Comparison of ENCODE assay signal across 23 mouse cellular contexts in genomic region chr12:102345031-102345815, GRCm38 (mm10).
DNase-seq lines count a peak whose midpoint lies in the region; ATAC-seq and TF ChIP-seq lines count a peak whose summit lies in the region.
"Had no signal": no experiment of that assay in that cellular context is flagged by ENCODE, and none has a peak within 500 bp of the region (broad histone marks: within the 10 kb centered on the region; RNA-seq: fewer than 3 reads in every experiment).

No protein-coding gene starts in this region.

- H3K9ac ChIP-seq in lung, embryonic 14.5 days = no peak overlapping the region
- H3K9ac ChIP-seq: forebrain, embryonic 15.5 days; hindbrain, embryonic 13.5 days; liver, embryonic 12.5 days had no signal

- peak; percentile 26 for DNase-seq in embryo, embryonic 11 days
- no peak for DNase-seq in embryo, embryonic 10 days (ENCODE audit: low spot score)
- peak; percentile 29 for DNase-seq in lung, embryonic 14.5 days
- DNase-seq in lung, postnatal 4 days = no peak
- DNase-seq in forelimb bud, embryonic 11.5 days (ENCODE audit: low read depth, low spot score) = peak; percentile 66
- no peak for DNase-seq in ovary, postnatal 36 days (ENCODE audit: low spot score)
- DNase-seq in right cerebral cortex, postnatal 4 days = no peak
- DNase-seq: adrenal gland, postnatal 25 days; cerebellum, adult 11 months; cerebellum, adult 9-11 months; kidney, adult 18-20 months; kidney, postnatal 10 days; left cerebral cortex, postnatal 4 days; lung, adult 2 months; thymus, adult 18-20 months; thymus, postnatal 36 days had no signal

- no peak overlapping the region for H3K27ac ChIP-seq in lung, embryonic 14.5 days (ENCODE audit: low read depth)
- H3K27ac ChIP-seq: forebrain, embryonic 15.5 days; hindbrain, embryonic 13.5 days; liver, embryonic 12.5 days had no signal

- ATAC-seq in lung, embryonic 14.5 days (ENCODE audit: insufficient read depth) = 0 out of 2 replicates have a peak, but pooled peaks have one; percentile 40
- ATAC-seq: CD4-positive, CD25-positive, alpha-beta regulatory T cell, adult 4 months; forebrain, embryonic 15.5 days; inflammation-experienced regulatory T-cells, adult 6 months; liver, embryonic 12.5 days had no signal

- H3K27me3 ChIP-seq in lung, embryonic 14.5 days (ENCODE audit: insufficient read depth, low read length) = no peaks in the 10 kb centered on the region
- H3K27me3 ChIP-seq: forebrain, embryonic 15.5 days; hindbrain, embryonic 13.5 days; liver, embryonic 12.5 days had no signal

- no peaks in the 10 kb centered on the region for H3K36me3 ChIP-seq in lung, embryonic 14.5 days (ENCODE audit: insufficient read depth)
- H3K36me3 ChIP-seq: forebrain, embryonic 15.5 days; hindbrain, embryonic 13.5 days had no signal

- H3K9me3 ChIP-seq in lung, embryonic 14.5 days (ENCODE audit: low read depth, low read length) = no peaks in the 10 kb centered on the region
- H3K9me3 ChIP-seq: forebrain, embryonic 15.5 days; hindbrain, embryonic 13.5 days; liver, embryonic 12.5 days had no signal

- H3K4me2 ChIP-seq in lung, embryonic 14.5 days = no peak overlapping the region
- H3K4me2 ChIP-seq: forebrain, embryonic 15.5 days; heart, embryonic 11.5 days; hindbrain, embryonic 13.5 days; liver, embryonic 12.5 days; midbrain, embryonic 11.5 days had no signal

- H3K4me1 ChIP-seq in lung, embryonic 14.5 days (ENCODE audit: insufficient read depth) = 0 out of 2 replicates have a peak, but pooled peaks cover 5% of the 10 kb centered on the region
- H3K4me1 ChIP-seq: forebrain, embryonic 15.5 days had no signal

- 53% methylated on average over 14 of the region's 14 CpGs for WGBS in lung, embryonic 14.5 days

- H3K4me3 ChIP-seq in lung, embryonic 14.5 days (ENCODE audit: low read depth, low read length) = no peak overlapping the region
- H3K4me3 ChIP-seq: forebrain, embryonic 15.5 days; hindbrain, embryonic 13.5 days; liver, embryonic 12.5 days had no signal

- no peak for TF ChIP-seq CTCF in lung, embryonic 14.5 days (IDR thresholded peaks at IDR 0.05; ENCODE audit: low read depth)

Comparison
In these comparisons a context has a peak if more than half of its experiments do, and no peak if none do; other contexts are left out.
1. DNase-seq: peak in embryo, embryonic 11 days (single experiment), lung, embryonic 14.5 days (single experiment) and forelimb bud, embryonic 11.5 days (single experiment); none in embryo, embryonic 10 days (single experiment), lung, postnatal 4 days (0 of 2), ovary, postnatal 36 days (single experiment) and right cerebral cortex, postnatal 4 days (single experiment).